ENCODE assay signal across 29 mouse cellular contexts in the genomic region with DNA sequence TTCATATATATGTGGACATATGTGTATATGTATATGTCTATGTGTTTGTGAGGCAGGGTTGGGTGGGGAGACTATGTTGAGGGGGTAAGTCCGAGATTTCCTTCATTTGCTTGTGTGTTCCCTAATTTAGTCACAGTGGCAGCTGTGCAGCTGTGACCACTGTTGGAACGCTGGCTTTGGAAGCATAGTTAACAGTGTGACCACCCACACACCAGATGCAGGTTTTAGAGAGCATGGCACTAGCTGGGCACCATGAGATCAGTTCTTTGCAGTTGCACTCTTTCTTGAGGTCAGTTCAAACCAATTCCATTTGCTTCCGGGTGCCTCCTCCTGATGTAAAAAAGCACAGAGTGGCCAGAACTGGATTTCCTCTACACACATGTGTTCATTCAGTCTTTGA.
"Had no signal": no experiment of that assay in that cellular context is flagged by ENCODE, and none has a peak within 500 bp of the region (broad histone marks: within the 10 kb centered on the region; RNA-seq: fewer than 3 reads in every experiment).

No protein-coding gene starts in this region.

- H3K36me3 ChIP-seq: heart, embryonic 10.5 days; heart, embryonic 12.5 days; heart, embryonic 13.5 days; heart, embryonic 15.5 days; hindbrain, embryonic 10.5 days; hindbrain, embryonic 12.5 days; hindbrain, embryonic 13.5 days; hindbrain, embryonic 15.5 days; intestine, embryonic 15.5 days; kidney, embryonic 15.5 days had no signal

- H3K4me2 ChIP-seq: heart, embryonic 11.5 days; heart, embryonic 12.5 days; heart, embryonic 13.5 days; heart, embryonic 15.5 days; hindbrain, embryonic 12.5 days; hindbrain, embryonic 13.5 days; hindbrain, embryonic 14.5 days; hindbrain, embryonic 15.5 days; intestine, embryonic 15.5 days; kidney, embryonic 15.5 days had no signal

- DNase-seq: heart, postnatal 10 days; heart, postnatal 14 days; heart, postnatal 36 days; heart, postnatal 4 days; kidney, adult 11 months; kidney, adult 18-20 months; kidney, adult 2 months; kidney, adult 8-10 months; kidney, adult 9 months; kidney, postnatal 10 days; kidney, postnatal 14 days; kidney, postnatal 25 days; kidney, postnatal 36 days; kidney, postnatal 4 days; layer of hippocampus, adult 9-11 months; layer of hippocampus, postnatal 36 days had no signal

- H3K4me3 ChIP-seq: heart, embryonic 10.5 days; heart, embryonic 12.5 days; heart, embryonic 13.5 days; heart, embryonic 15.5 days; hindbrain, embryonic 10.5 days; hindbrain, embryonic 12.5 days; hindbrain, embryonic 13.5 days; hindbrain, embryonic 15.5 days; intestine, embryonic 15.5 days; kidney, embryonic 15.5 days; layer of hippocampus, adult 2 months had no signal

- H3K27me3 ChIP-seq: heart, embryonic 12.5 days; heart, embryonic 13.5 days; heart, embryonic 15.5 days; hindbrain, embryonic 12.5 days; hindbrain, embryonic 13.5 days; hindbrain, embryonic 15.5 days; intestine, embryonic 15.5 days; kidney, embryonic 15.5 days had no signal
